Mouse (Mus musculus) forebrain, embryonic 14.5 days (tissue): Measurements from ENCODE around the gene Osbpl5. TPM values are rescaled to one million over a fixed set of nuclear protein-coding genes. Genes with fewer than 3 reads are reported as not detected.

Experiments
- ATAC-seq: fragments of 200-750 bp; cut with Nextera tagmentation; 2 replicates; pipeline ENCODE4 v1.8.0; 2017; ENCODE audit warnings: mild to moderate bottlenecking, moderate library complexity
- DNase-seq: peaks from one replicate; pipeline ENCODE4 v3.0.0-alpha.2; 2015; ENCODE audit warnings: low spot score
- H3K27ac ChIP-seq: fragments of 300-500 bp; sonication (generic); 2 replicates; pipeline ENCODE4 v1.5.1; 2014; ENCODE audit warnings: low read depth, mild to moderate bottlenecking, control low read depth, low read length, moderate library complexity
- H3K27me3 ChIP-seq: fragments of 300-500 bp; sonication (generic); replicated peaks from 2 replicates; pipeline ENCODE4 v1.6.1; 2014; ENCODE audit warnings: low read length, control low read depth, mixed read lengths; ENCODE audit not compliant: control insufficient read depth, insufficient read depth
- H3K36me3 ChIP-seq: fragments of 300-500 bp; sonication (generic); 2 replicates; pipeline ENCODE4 v1.6.1; 2014; ENCODE audit warnings: low read length, control low read depth; ENCODE audit not compliant: control insufficient read depth, insufficient read depth
- H3K4me1 ChIP-seq: fragments of 300-500 bp; sonication (generic); 2 replicates; pipeline ENCODE4 v1.6.1; 2014; ENCODE audit warnings: antibody characterized with exemption, low read length, control low read depth; ENCODE audit not compliant: control insufficient read depth, insufficient read depth
- H3K4me2 ChIP-seq: fragments of 300-500 bp; sonication (generic); 2 replicates; pipeline ENCODE4 v1.6.1; 2014; ENCODE audit warnings: mild to moderate bottlenecking, control low read depth, low read length
- H3K4me3 ChIP-seq: fragments of 300-500 bp; sonication (generic); 2 replicates; pipeline ENCODE4 v1.5.1; 2014; ENCODE audit warnings: low read depth, low read length, control low read depth
- H3K9ac ChIP-seq: fragments of 300-500 bp; sonication (generic); 2 replicates; pipeline ENCODE4 v1.6.1; 2014; ENCODE audit warnings: mild to moderate bottlenecking, low read length, control low read depth, moderate library complexity
- H3K9me3 ChIP-seq: fragments of 300-500 bp; sonication (generic); replicated peaks from 2 replicates; pipeline ENCODE4 v1.6.1; 2016; ENCODE audit warnings: low read length, control low read depth, mixed read lengths; ENCODE audit not compliant: control insufficient read depth
- WGBS: fragments of 180-500 bp; shearing (Covaris S2); extraction: QIAGEN DNeasy Blood & Tissue Kit; methylation state at CpG from one replicate; pipeline ENCODE4 v1.1.7; 2014; 5-methylcytosine and 5-hydroxymethylcytosine counted together
- polyA plus RNA-seq: library from polyadenylated mRNA; unstranded; fragments of >200 nt; fragmentation: Nextera tagmentation; extraction: Ambion mirVana; gene quantifications from 2 replicates; pipeline ENCODE4 v1.2.1, GENCODE M21; 2014

Osbpl5 gene
- polyA plus RNA-seq, 1 experiment from 2014 or later, result 25.8 TPM

- Histone ChIP-seq H3K27ac (peak overlapping the region; percentile 70), H3K9ac (no peak overlapping the region; the same call in 1 of the 2 replicates), H3K36me3 (no peaks in the 10 kb centered on the region), H3K9me3 (no peaks in the 10 kb centered on the region), H3K4me2 (peak overlapping the region; percentile 42), H3K4me1 (peaks cover 4% of the 10 kb centered on the region; the same call in 1 of the 2 replicates), H3K27me3 (no peaks in the 10 kb centered on the region), H3K4me3 (no peak overlapping the region)
- WGBS, result 1% methylated on average over 16 of the region's 16 CpGs
- ATAC-seq (peak; percentile 94), DNase-seq (peak; percentile 98)
These were observed 8.5 kb downstream of the Osbpl5 start for GRCm38 (mm10) chr7:143748041-143748868.

GRCm38 (mm10) chr7:143740653-143741052 is 16.1 kb downstream of the Osbpl5 start:
- ATAC-seq, result peak; percentile 3; the same call in 1 of the 2 replicates

DNA sequence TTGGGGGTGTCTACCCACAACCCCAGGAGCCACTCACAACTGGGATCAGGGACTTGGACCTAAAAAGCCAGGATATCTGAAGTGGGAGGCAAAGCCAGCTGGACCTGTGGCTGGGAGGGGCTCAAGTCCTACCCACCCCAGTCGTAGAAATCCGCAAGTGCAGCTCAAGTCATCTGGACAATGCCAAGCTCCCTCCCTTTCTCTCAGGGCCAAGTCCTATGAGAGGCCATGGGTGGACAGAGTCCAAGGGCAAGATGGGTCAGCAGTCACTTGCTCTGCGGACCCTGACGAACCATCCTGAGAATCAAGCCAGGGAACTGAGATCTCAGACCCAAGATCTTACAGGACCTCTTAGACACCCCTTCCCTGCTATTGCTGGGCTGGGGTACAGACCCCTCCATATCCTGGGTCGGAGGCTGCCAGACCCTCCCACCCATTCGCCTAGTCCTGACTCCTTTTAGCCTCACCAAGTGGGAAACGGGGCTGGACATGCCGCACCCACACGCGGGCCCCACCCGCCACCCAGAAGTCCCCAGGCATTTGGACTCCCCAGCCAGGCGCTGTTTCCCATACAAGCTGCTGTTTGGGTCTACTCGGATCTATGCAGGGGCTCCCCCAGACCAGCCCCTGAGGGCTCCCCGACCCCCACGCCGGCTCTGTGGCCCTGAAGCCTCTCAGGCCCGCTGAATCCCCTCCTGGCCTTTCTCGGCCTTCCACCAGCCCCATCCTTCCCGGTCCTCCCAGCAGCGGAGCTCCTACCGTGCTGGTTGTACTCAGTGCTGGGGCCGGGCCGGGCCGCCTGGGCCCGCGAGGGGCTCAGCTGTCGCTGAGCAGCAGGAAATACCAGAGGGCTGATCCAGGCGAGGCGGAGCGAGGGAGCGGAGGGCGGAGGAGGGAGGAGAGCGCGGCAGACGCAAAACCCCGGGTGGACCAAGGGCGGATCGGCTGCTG is 17.0 kb downstream of the Osbpl5 start:
- Histone ChIP-seq H3K27me3 (0 out of 2 replicates have a peak, but pooled peaks cover 2% of the 10 kb centered on the region), H3K9me3 (no peaks in the 10 kb centered on the region), H3K4me3 (peak overlapping the region; percentile 62), H3K4me2 (peak overlapping the region; percentile 86), H3K4me1 (peaks cover 11% of the 10 kb centered on the region), H3K27ac (peak overlapping the region; percentile 73), H3K36me3 (no peaks in the 10 kb centered on the region), H3K9ac (peak overlapping the region; percentile 90)
- ATAC-seq, result peak; percentile 91
- peak; percentile 85 for DNase-seq
- 6% methylated on average over 37 of the region's 38 CpGs for whole genome bisulfite sequencing

More at GRCm38 (mm10) chr7:143740653-143741052, 16.1 kb downstream of the Osbpl5 start:
- no peak overlapping the region for H3K27ac ChIP-seq
- H3K9ac ChIP-seq, result peak overlapping the region; percentile 90
- peaks cover 11% of the 10 kb centered on the region for H3K4me1 ChIP-seq
- no peaks in the 10 kb centered on the region for H3K36me3 ChIP-seq
- WGBS, result 28% methylated on average over 2 of the region's 2 CpGs
- 0 out of 2 replicates have a peak, but pooled peaks cover 2% of the 10 kb centered on the region for H3K27me3 ChIP-seq
- DNase-seq, result no peak
- peak overlapping the region; percentile 86 for H3K4me2 ChIP-seq
- peak overlapping the region; percentile 62 for H3K4me3 ChIP-seq
- H3K9me3 ChIP-seq, result no peaks in the 10 kb centered on the region

DNA sequence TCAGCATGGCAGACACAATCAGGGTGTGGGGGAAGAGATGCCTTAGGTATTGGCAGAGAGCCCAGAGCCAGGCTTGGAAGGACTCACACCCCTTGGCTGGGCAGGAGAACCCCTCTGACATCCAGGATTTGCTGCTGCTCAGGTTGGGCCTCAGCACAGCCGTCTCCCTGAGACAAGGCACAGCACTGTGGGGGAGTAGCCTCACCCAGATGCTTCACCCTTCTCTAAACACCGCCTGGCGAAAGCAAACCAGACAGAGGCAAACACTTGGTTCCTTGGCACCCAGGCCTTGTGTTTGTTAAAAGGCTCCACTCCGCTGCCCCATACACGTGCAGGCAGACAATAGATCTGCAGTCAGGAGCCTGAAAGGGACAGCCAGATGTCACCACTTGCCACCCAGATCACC is 18.2 kb downstream of the Osbpl5 start:
- WGBS, result 24% methylated on average over 5 of the region's 5 CpGs
- DNase-seq, result peak; percentile 59
- Histone ChIP-seq H3K36me3 (no peaks in the 10 kb centered on the region), H3K4me1 (peaks cover 11% of the 10 kb centered on the region), H3K27me3 (0 out of 2 replicates have a peak, but pooled peaks cover 2% of the 10 kb centered on the region), H3K27ac (peak overlapping the region; percentile 73), H3K9me3 (no peaks in the 10 kb centered on the region), H3K4me3 (peak overlapping the region; percentile 62), H3K9ac (peak overlapping the region; percentile 90), H3K4me2 (peak overlapping the region; percentile 86)
- ATAC-seq, result peak; percentile 49

DNA sequence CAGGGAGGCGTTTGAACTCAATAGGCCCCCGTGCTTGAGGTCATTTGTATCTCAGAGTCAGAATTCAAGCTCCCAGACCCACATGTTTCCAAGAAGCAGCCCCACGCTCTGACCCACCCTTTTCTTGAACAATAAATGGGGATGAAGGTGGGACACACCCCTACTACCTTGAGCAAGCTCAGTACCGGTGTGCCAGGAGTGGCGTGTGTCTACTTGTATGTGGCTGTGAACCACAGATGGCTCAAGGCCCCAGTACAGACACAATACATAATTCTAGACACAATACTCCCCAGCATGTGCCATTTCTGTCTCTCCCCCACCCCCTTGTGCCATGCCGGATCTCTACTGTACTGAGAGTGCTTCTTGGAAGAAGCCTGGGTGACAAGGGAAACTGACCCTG is 18.6 kb downstream of the Osbpl5 start:
- DNase-seq (no peak), ATAC-seq (peak; percentile 27)
- Histone ChIP-seq H3K27ac (peak overlapping the region; percentile 73), H3K9ac (peak overlapping the region; percentile 90), H3K4me1 (peaks cover 11% of the 10 kb centered on the region), H3K4me3 (peak overlapping the region; percentile 62), H3K36me3 (no peaks in the 10 kb centered on the region), H3K9me3 (no peaks in the 10 kb centered on the region), H3K4me2 (peak overlapping the region; percentile 86), H3K27me3 (0 out of 2 replicates have a peak, but pooled peaks cover 2% of the 10 kb centered on the region)
- WGBS, result 67% methylated on average over 6 of the region's 6 CpGs

- no peak overlapping the region for H3K4me2 ChIP-seq
- no peaks in the 10 kb centered on the region for H3K27me3 ChIP-seq
- H3K9me3 ChIP-seq, result no peaks in the 10 kb centered on the region
- H3K4me3 ChIP-seq, result no peak overlapping the region
- WGBS, result 92% methylated on average over 4 of the region's 4 CpGs
- H3K9ac ChIP-seq, result no peak overlapping the region
- DNase-seq (no peak), ATAC-seq (no peak)
- H3K4me1 ChIP-seq, result peaks cover 5% of the 10 kb centered on the region; the same call in 1 of the 2 replicates
- H3K27ac ChIP-seq, result no peak overlapping the region
- H3K36me3 ChIP-seq, result no peaks in the 10 kb centered on the region
These were observed 23.0 kb downstream of the Osbpl5 start for GRCm38 (mm10) chr7:143733746-143734145.

DNA sequence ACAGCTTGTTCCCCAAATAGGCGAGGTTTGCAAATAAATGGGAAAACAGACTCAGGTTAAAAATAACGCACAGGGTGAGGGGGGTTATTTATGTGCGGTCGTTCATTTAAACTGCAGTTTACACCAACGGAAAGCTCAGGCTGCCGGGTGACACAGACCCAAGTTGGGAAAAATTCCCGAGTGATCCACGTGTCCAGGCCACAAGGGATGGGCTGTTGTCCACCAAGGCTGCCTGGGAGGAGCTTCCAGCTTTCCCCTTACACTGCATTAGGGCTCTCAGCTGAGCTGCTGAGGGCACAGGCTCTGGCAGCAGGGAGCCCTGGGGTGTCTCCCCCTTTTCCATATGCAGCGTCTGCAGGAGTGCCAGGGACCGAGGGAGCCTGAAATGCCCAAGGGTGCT is 26.9 kb downstream of the Osbpl5 start:
- Histone ChIP-seq H3K4me3 (no peak overlapping the region), H3K27me3 (no peaks in the 10 kb centered on the region), H3K4me1 (no peaks in the 10 kb centered on the region), H3K9me3 (no peaks in the 10 kb centered on the region), H3K27ac (no peak overlapping the region; the same call in 1 of the 2 replicates), H3K4me2 (no peak overlapping the region), H3K36me3 (no peaks in the 10 kb centered on the region), H3K9ac (no peak overlapping the region)
- 84% methylated on average over 10 of the region's 10 CpGs for WGBS
- no peak for ATAC-seq
- no peak for DNase-seq

- ATAC-seq (no peak), DNase-seq (no peak)
- Histone ChIP-seq H3K4me2 (no peak overlapping the region), H3K9me3 (no peaks in the 10 kb centered on the region), H3K4me1 (no peaks in the 10 kb centered on the region), H3K4me3 (no peak overlapping the region), H3K27ac (no peak overlapping the region), H3K27me3 (no peaks in the 10 kb centered on the region), H3K9ac (no peak overlapping the region), H3K36me3 (no peaks in the 10 kb centered on the region)
- WGBS, result 86% methylated on average over 4 of the region's 4 CpGs
These were observed 30.4 kb downstream of the Osbpl5 start for GRCm38 (mm10) chr7:143726396-143726795.
